Mouse (Mus musculus): ENCODE results near the gene Gnai2.

GRCm38 (mm10) chr9:107632478-107632877 is 2.7 kb downstream of the Gnai2 start:
- TF ChIP-seq CTCF (IDR thresholded peaks at IDR 0.05; ENCODE audit: low read depth, low read length) (no peak), POLR2AphosphoS5 (IDR thresholded peaks at IDR 0.05; ENCODE audit: insufficient replicate concordance, low read depth, low read length) (no peak), TAL1 (conservative IDR thresholded peaks at IDR 0.05; ENCODE audit: low read depth, low read length) (no peak)
